Mouse (Mus musculus) heart, adult 2 months (tissue): ENCODE results near the gene Prr30. TPM values are rescaled to one million over a fixed set of nuclear protein-coding genes. Genes with fewer than 3 reads are reported as not detected.
"Not testable (repeated sequence)": the region's sequence is repeated elsewhere in the genome, so short reads cannot be mapped to it uniquely, and the experiment has no call there.

Experiments
- DNase-seq, 2 experiments: peaks; one replicate each; pipeline ENCODE4 v3.0.0; 2021
- H3K27ac ChIP-seq: fragments of 200-600 bp; 2 replicates; pipeline ENCODE4 v1.8.1; 2022
- H3K27me3 ChIP-seq: fragments of 200-500 bp; 2 replicates; pipeline ENCODE4 v1.6.1; 2012; ENCODE audit warnings: mild to moderate bottlenecking, low read length, inconsistent platforms, mixed read lengths; ENCODE audit not compliant: control insufficient read depth, insufficient read depth
- H3K36me3 ChIP-seq: fragments of 200-500 bp; 2 replicates; pipeline ENCODE4 v1.6.1; 2012; ENCODE audit warnings: low read length, inconsistent platforms; ENCODE audit not compliant: control insufficient read depth, insufficient read depth
- H3K4me1 ChIP-seq: fragments of 200-500 bp; 2 replicates; pipeline ENCODE4 v1.6.1; 2011; ENCODE audit warnings: low read length; ENCODE audit not compliant: control insufficient read depth, insufficient read depth
- H3K4me3 ChIP-seq: fragments of 200-600 bp; 2 replicates; pipeline ENCODE4 v1.8.1; 2022
- H3K79me2 ChIP-seq: fragments of 200-500 bp; replicated peaks from 2 replicates; pipeline ENCODE4 v1.6.1; 2012; ENCODE audit warnings: mild to moderate bottlenecking, inconsistent platforms, low read length, moderate library complexity, mixed read lengths; ENCODE audit not compliant: control insufficient read depth, insufficient read depth
- H3K9ac ChIP-seq: fragments of 200-500 bp; 2 replicates; pipeline ENCODE4 v1.6.1; 2012; ENCODE audit warnings: low read depth, mild to moderate bottlenecking, control low read depth, inconsistent platforms, low read length, mixed read lengths
- CTCF ChIP-seq: fragments of 200-600 bp; IDR thresholded peaks from 2 replicates; pipeline ENCODE4 v1.8.1; 2022; ENCODE audit warnings: antibody characterized with exemption, mild to moderate bottlenecking, moderate library complexity
- EP300 ChIP-seq: fragments of 200-500 bp; IDR thresholded peaks from 2 replicates; pipeline ENCODE4 v1.6.1; 2011; ENCODE audit warnings: low read depth, low read length, control low read depth; ENCODE audit not compliant: insufficient read depth
- POLR2A ChIP-seq: fragments of 200-500 bp; IDR thresholded peaks from 2 replicates; pipeline ENCODE4 v1.6.1; 2011; ENCODE audit warnings: mild to moderate bottlenecking, low read depth, low read length, control low read depth; ENCODE audit not compliant: insufficient read depth
- WGBS: fragments of 180-500 bp; shearing (Covaris S2); methylation state at CpG from one replicate; pipeline ENCODE4 v1.1.7; 2018; 5-methylcytosine and 5-hydroxymethylcytosine counted together
- intact Hi-C: fragments of 180-260 bp; cut with DNase I; formaldehyde crosslinking; loops from one replicate; pipeline ENCODE4 v1.15.1; 2025
- long read RNA-seq: library from polyadenylated mRNA; stranded (forward); transcript quantifications from one replicate; pipeline ENCODE4 v2.0.0, GENCODE M21; 2021
- polyA plus RNA-seq: library from polyadenylated mRNA; depleted of rRNA; stranded (reverse); fragments of >200 nt; gene quantifications from 2 replicates; pipeline ENCODE4 v1.2.3, GENCODE M21; 2012; rRNA removed
- total RNA-seq, 2 experiments: library from RNA; stranded (reverse); gene quantifications; 2 replicates each; pipeline ENCODE4 v1.2.3; 2021

Gene Prr30
- not detected for total RNA-seq
- polyA plus RNA-seq = 0.23 and 0.35 TPM in 2 replicates
- long read RNA-seq = 0 reads

- no peak for DNase-seq
- no peaks in the 10 kb centered on the region for H3K27me3 ChIP-seq
- H3K27ac ChIP-seq = no peak within 1 kb of the TSS
- 71% methylated on average over 4 of the region's 4 CpGs for whole genome bisulfite sequencing
- intact Hi-C loops = no loop called here
- H3K9ac ChIP-seq = no peak within 1 kb of the TSS
- H3K4me1 ChIP-seq = no peaks in the 10 kb centered on the region
- TF ChIP-seq CTCF = no peak
- no peak within 1 kb of the TSS for H3K4me3 ChIP-seq
- H3K79me2 ChIP-seq = no peaks in the 10 kb centered on the region
- H3K36me3 ChIP-seq = no peaks in the 10 kb centered on the region
These were observed at the start of gene Prr30 for GRCm38 (mm10) chr14:101200230-101200629. Gene Prr30, minus strand, starts transcription at chr14:101200330.

- Histone ChIP-seq H3K4me1 (no peaks in the 10 kb centered on the region), H3K27me3 (no peaks in the 10 kb centered on the region), H3K79me2 (no peaks in the 10 kb centered on the region), H3K4me3 (no peak overlapping the region), H3K9ac (no peak overlapping the region), H3K27ac (no peak overlapping the region), H3K36me3 (no peaks in the 10 kb centered on the region)
- DNase-seq = no peak
- intact Hi-C loops = no loop called here
- TF ChIP-seq POLR2A (no peak), CTCF (no peak), EP300 (no peak)
- 46% methylated on average over 3 of the region's 3 CpGs for WGBS
These were observed 46.7 kb upstream of the Prr30 start for GRCm38 (mm10) chr14:101246793-101247192.

GRCm38 (mm10) chr14:101245706-101246105 lies 45.6 kb upstream of the Prr30 start:
- no peaks in the 10 kb centered on the region for H3K4me1 ChIP-seq
- no peak overlapping the region for H3K9ac ChIP-seq
- H3K27ac ChIP-seq = no peak overlapping the region
- no peaks in the 10 kb centered on the region for H3K27me3 ChIP-seq
- intact Hi-C loops = no loop called here
- H3K36me3 ChIP-seq = no peaks in the 10 kb centered on the region
- WGBS = 76% methylated on average over 7 of the region's 7 CpGs
- no peaks in the 10 kb centered on the region for H3K79me2 ChIP-seq
- no peak for TF ChIP-seq CTCF
- no peak for TF ChIP-seq EP300
- TF ChIP-seq POLR2A = no peak
- no peak for DNase-seq
- H3K4me3 ChIP-seq = no peak overlapping the region

GRCm38 (mm10) chr14:101244441-101244840 lies 44.3 kb upstream of the Prr30 start:
- H3K27me3 ChIP-seq, H3K9ac ChIP-seq, DNase-seq, H3K36me3 ChIP-seq, H3K4me1 ChIP-seq, H3K4me3 ChIP-seq, intact Hi-C loops, H3K27ac ChIP-seq, H3K79me2 ChIP-seq: not testable (repeated sequence)
- WGBS = 27% methylated on average over 3 of the region's 3 CpGs

- H3K27me3 ChIP-seq = no peaks in the 10 kb centered on the region
- H3K79me2 ChIP-seq = no peaks in the 10 kb centered on the region
- H3K4me3 ChIP-seq = no peak overlapping the region
- no peak for TF ChIP-seq POLR2A
- no peak for TF ChIP-seq CTCF
- TF ChIP-seq EP300 = no peak
- H3K27ac ChIP-seq = no peak overlapping the region
- intact Hi-C loops = no loop called here
- 69% methylated on average over 1 of the region's 1 CpGs for WGBS
- no peaks in the 10 kb centered on the region for H3K36me3 ChIP-seq
- no peak overlapping the region for H3K9ac ChIP-seq
- DNase-seq = no peak
- no peaks in the 10 kb centered on the region for H3K4me1 ChIP-seq
These were observed 37.8 kb upstream of the Prr30 start for GRCm38 (mm10) chr14:101237965-101238364.

GRCm38 (mm10) chr14:101229068-101229467 lies 28.9 kb upstream of the Prr30 start:
- TF ChIP-seq EP300 (no peak), CTCF (no peak), POLR2A (no peak)
- Histone ChIP-seq H3K79me2 (no peaks in the 10 kb centered on the region), H3K4me3 (no peak overlapping the region), H3K27me3 (no peaks in the 10 kb centered on the region), H3K27ac (no peak overlapping the region), H3K36me3 (no peaks in the 10 kb centered on the region), H3K9ac (no peak overlapping the region), H3K4me1 (no peaks in the 10 kb centered on the region)
- DNase-seq = no peak
- intact Hi-C loops = no loop called here
- 57% methylated on average over 4 of the region's 4 CpGs for WGBS

GRCm38 (mm10) chr14:101222319-101222718 lies 22.2 kb upstream of the Prr30 start:
- DNase-seq = no peak
- Histone ChIP-seq H3K27ac (no peak overlapping the region), H3K4me1 (no peaks in the 10 kb centered on the region), H3K4me3 (no peak overlapping the region), H3K79me2 (no peaks in the 10 kb centered on the region), H3K36me3 (no peaks in the 10 kb centered on the region), H3K9ac (no peak overlapping the region), H3K27me3 (no peaks in the 10 kb centered on the region)
- WGBS = 84% methylated on average over 8 of the region's 8 CpGs
- no peak for TF ChIP-seq POLR2A
- no peak for TF ChIP-seq CTCF
- intact Hi-C loops = no loop called here
